Comparison of ENCODE assay signal across 9 mouse cellular contexts in genomic region chr14:21143406-21144115, GRCm38 (mm10).
A peak's percentile ranks its signal among the peaks of the same experiment; 100 is the strongest.
DNase-seq lines count a peak whose midpoint lies in the region; ATAC-seq and TF ChIP-seq lines count a peak whose summit lies in the region.
"Had no signal": no experiment of that assay in that cellular context is flagged by ENCODE, and none has a peak within 500 bp of the region (broad histone marks: within the 10 kb centered on the region; RNA-seq: fewer than 3 reads in every experiment).

No protein-coding gene starts in this region.

- H3K4me3 ChIP-seq in intestine, postnatal 0 days (ENCODE audit: low read depth, low read length), result no peak overlapping the region
- no peak overlapping the region for H3K4me3 ChIP-seq in intestine, embryonic 15.5 days (replicated peaks)
- H3K4me3 ChIP-seq in kidney, embryonic 16.5 days (ENCODE audit: low read length), result no peak overlapping the region
- H3K4me3 ChIP-seq in olfactory bulb, adult 2 months (ENCODE audit: insufficient read depth, low read depth, low read length), result no peak overlapping the region
- H3K4me3 ChIP-seq: limb, embryonic 12.5 days had no signal

- H3K9me3 ChIP-seq in intestine, postnatal 0 days (ENCODE audit: control insufficient read depth), result no peaks in the 10 kb centered on the region
- no peaks in the 10 kb centered on the region for H3K9me3 ChIP-seq in intestine, embryonic 15.5 days
- H3K9me3 ChIP-seq in kidney, embryonic 16.5 days (ENCODE audit: low read length), result no peaks in the 10 kb centered on the region
- H3K9me3 ChIP-seq: limb, embryonic 12.5 days had no signal

- no peaks in the 10 kb centered on the region for H3K36me3 ChIP-seq in intestine, postnatal 0 days (ENCODE audit: control insufficient read depth, insufficient read depth)
- no peaks in the 10 kb centered on the region for H3K36me3 ChIP-seq in intestine, embryonic 15.5 days
- no peaks in the 10 kb centered on the region for H3K36me3 ChIP-seq in kidney, embryonic 16.5 days (ENCODE audit: insufficient read depth, low read length)
- H3K36me3 ChIP-seq: limb, embryonic 12.5 days had no signal

- no peak overlapping the region for H3K4me2 ChIP-seq in intestine, postnatal 0 days (replicated peaks; ENCODE audit: low read depth)
- H3K4me2 ChIP-seq in intestine, embryonic 15.5 days (replicated peaks), result no peak overlapping the region
- H3K4me2 ChIP-seq in kidney, embryonic 16.5 days (replicated peaks; ENCODE audit: low read depth, low read length), result 0 out of 2 replicates have a peak overlapping the region, but pooled peaks have one; percentile 10
- H3K4me2 ChIP-seq: limb, embryonic 12.5 days had no signal

- no peak overlapping the region for H3K9ac ChIP-seq in intestine, postnatal 0 days (ENCODE audit: low read depth, low read length)
- H3K9ac ChIP-seq in intestine, embryonic 15.5 days, result no peak overlapping the region
- H3K9ac ChIP-seq in kidney, embryonic 16.5 days (replicated peaks; ENCODE audit: low read length), result 0 out of 2 replicates have a peak overlapping the region, but pooled peaks have one; percentile 31
- H3K9ac ChIP-seq: limb, embryonic 12.5 days had no signal

- DNase-seq in B cell, adult 2 months, result peak; percentile 40 to 45
- DNase-seq in T-cell, adult 2 months (ENCODE audit: low spot score), result peak; percentile 7
- peak; percentile 36 for DNase-seq in fibroblast of lung, adult 2 months (ENCODE audit: low read depth)
- DNase-seq in yolk sac, embryonic 10.5 days (ENCODE audit: low spot score), result no peak

- no peaks in the 10 kb centered on the region for H3K27me3 ChIP-seq in intestine, postnatal 0 days (replicated peaks; ENCODE audit: control insufficient read depth, insufficient read depth, low read length)
- H3K27me3 ChIP-seq in intestine, embryonic 15.5 days (replicated peaks), result no peaks in the 10 kb centered on the region
- no peaks in the 10 kb centered on the region for H3K27me3 ChIP-seq in kidney, embryonic 16.5 days (ENCODE audit: insufficient read depth, low read length)
- H3K27me3 ChIP-seq: limb, embryonic 12.5 days had no signal

- no peak overlapping the region for H3K27ac ChIP-seq in intestine, postnatal 0 days (ENCODE audit: low read depth, low read length)
- no peak overlapping the region for H3K27ac ChIP-seq in intestine, embryonic 15.5 days
- 0 out of 2 replicates have a peak overlapping the region, but pooled peaks have one; percentile 34 for H3K27ac ChIP-seq in kidney, embryonic 16.5 days (ENCODE audit: low read length)
- H3K27ac ChIP-seq in olfactory bulb, adult 2 months (ENCODE audit: insufficient read depth, low read depth, low read length), result peak overlapping the region; percentile 42; the same call in 1 of the 2 replicates
- H3K27ac ChIP-seq: limb, embryonic 12.5 days had no signal

- TF ChIP-seq POLR2A in olfactory bulb, adult 2 months (IDR thresholded peaks at IDR 0.05; ENCODE audit: insufficient read depth, low read depth, low read length), result no peak

- H3K4me1 ChIP-seq in intestine, postnatal 0 days (replicated peaks; ENCODE audit: control insufficient read depth, insufficient read depth, low read length), result no peaks in the 10 kb centered on the region
- no peaks in the 10 kb centered on the region for H3K4me1 ChIP-seq in intestine, embryonic 15.5 days (replicated peaks)
- peaks cover 7% of the 10 kb centered on the region; the same call in 1 of the 2 replicates for H3K4me1 ChIP-seq in kidney, embryonic 16.5 days (ENCODE audit: insufficient read depth, low read length)
- H3K4me1 ChIP-seq in olfactory bulb, adult 2 months (ENCODE audit: control insufficient read depth, insufficient read depth, low read length), result peaks cover 2% of the 10 kb centered on the region; the same call in 1 of the 2 replicates

- peak; percentile 77 for TF ChIP-seq CTCF in intestine, postnatal 0 days (IDR thresholded peaks at IDR 0.05; ENCODE audit: low read depth)
- TF ChIP-seq CTCF in olfactory bulb, adult 2 months (IDR thresholded peaks at IDR 0.05; ENCODE audit: insufficient read depth, low read depth, low read length), result no peak

- 63% methylated on average over 8 of the region's 8 CpGs for WGBS in intestine, postnatal 0 days
- 70% methylated on average over 8 of the region's 8 CpGs for WGBS in intestine, embryonic 15.5 days
- 35% methylated on average over 8 of the region's 8 CpGs for WGBS in kidney, embryonic 16.5 days
- 28% methylated on average over 8 of the region's 8 CpGs for WGBS in olfactory bulb, adult 2 months

- ATAC-seq in intestine, postnatal 0 days, result no peak
- ATAC-seq in intestine, embryonic 15.5 days, result no peak
- peak; percentile 59; the same call in 1 of the 2 replicates for ATAC-seq in kidney, embryonic 16.5 days (ENCODE audit: low FRiP score, low TSS enrichment)

Comparison
In these comparisons a context has a peak if more than half of its experiments do, and no peak if none do; other contexts are left out.
1. H3K27ac ChIP-seq: peak in kidney, embryonic 16.5 days (single experiment) and olfactory bulb, adult 2 months (single experiment); none in intestine, postnatal 0 days (single experiment) and intestine, embryonic 15.5 days (single experiment).